Mouse (Mus musculus) limb, embryonic 11.5 days (tissue): Measurements from ENCODE around the gene Pxn. TPM values are rescaled to one million over a fixed set of nuclear protein-coding genes. Genes with fewer than 3 reads are reported as not detected.

ENCODE experiments used
- ATAC-seq: fragments of 200-750 bp; cut with Nextera tagmentation; 2 replicates; pipeline ENCODE4 v1.8.0; 2017; ENCODE audit warnings: low read depth; ENCODE audit not compliant: insufficient number of reproducible peaks, low FRiP score, low TSS enrichment
- DNase-seq: peaks from one replicate; pipeline ENCODE4 v3.0.0-alpha.2; 2015; ENCODE audit warnings: low spot score
- H3K27ac ChIP-seq: fragments of 300-500 bp; sonication (generic); replicated peaks from 2 replicates; pipeline ENCODE4 v1.5.1; 2014; ENCODE audit warnings: low read depth, mild to moderate bottlenecking, low read length
- H3K27me3 ChIP-seq: fragments of 300-500 bp; sonication (generic); 2 replicates; pipeline ENCODE4 v1.6.1; 2014; ENCODE audit warnings: mild to moderate bottlenecking, low read length, mixed read lengths; ENCODE audit not compliant: control insufficient read depth, insufficient read depth
- H3K36me3 ChIP-seq: fragments of 300-500 bp; sonication (generic); 2 replicates; pipeline ENCODE4 v1.6.1; 2014; ENCODE audit warnings: mild to moderate bottlenecking, low read length, moderate library complexity, mixed read lengths; ENCODE audit not compliant: control insufficient read depth, insufficient read depth
- H3K4me1 ChIP-seq: fragments of 300-500 bp; sonication (generic); 2 replicates; pipeline ENCODE4 v1.6.1; 2014; ENCODE audit warnings: low read length, mixed read lengths; ENCODE audit not compliant: control insufficient read depth, insufficient read depth
- H3K4me2 ChIP-seq: fragments of 300-500 bp; sonication (generic); 2 replicates; pipeline ENCODE4 v1.6.1; 2014; ENCODE audit warnings: low read depth, mild to moderate bottlenecking, moderate library complexity; ENCODE audit not compliant: severe bottlenecking
- H3K4me3 ChIP-seq: fragments of 300-500 bp; sonication (generic); 2 replicates; pipeline ENCODE4 v1.5.1; 2014; ENCODE audit warnings: low read depth, low read length
- H3K9ac ChIP-seq: fragments of 300-500 bp; sonication (generic); 2 replicates; pipeline ENCODE4 v1.6.1; 2014; ENCODE audit warnings: mild to moderate bottlenecking, low read length
- H3K9me3 ChIP-seq: fragments of 300-500 bp; sonication (generic); 2 replicates; pipeline ENCODE4 v1.6.1; 2016; ENCODE audit warnings: low read length; ENCODE audit not compliant: control insufficient read depth
- WGBS: fragments of 180-500 bp; shearing (Covaris S2); extraction: QIAGEN DNeasy Blood & Tissue Kit; methylation state at CpG from one replicate; pipeline ENCODE4 v1.1.7; 2014; 5-methylcytosine and 5-hydroxymethylcytosine counted together
- polyA plus RNA-seq: library from polyadenylated mRNA; unstranded; fragments of >200 nt; fragmentation: Nextera tagmentation; extraction: Ambion mirVana; gene quantifications from 2 replicates; pipeline ENCODE4 v1.2.1, GENCODE M21; 2014

Gene Pxn
- polyA plus RNA-seq, 1 experiment from 2014 or later, result 17.7 TPM

DNA sequence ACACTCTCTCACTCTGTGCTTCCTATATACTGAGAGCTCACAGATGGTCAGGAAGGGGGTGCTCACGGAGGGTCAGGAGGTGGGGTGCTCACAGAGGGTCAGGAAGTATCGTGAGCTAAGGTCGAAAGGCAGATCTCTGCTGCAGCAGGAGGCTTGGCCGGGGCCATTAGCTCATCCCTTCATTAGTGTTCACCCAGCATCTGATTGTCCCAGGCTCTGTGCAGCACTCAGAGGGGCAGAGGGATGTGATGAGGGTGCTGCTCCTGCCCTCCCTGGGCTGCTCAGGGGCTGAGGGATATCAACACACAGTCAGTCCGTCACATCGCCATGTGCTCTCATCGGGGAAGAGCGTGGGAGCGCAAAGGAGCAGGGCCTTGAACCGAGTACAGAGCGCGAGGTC, 18.0 kb downstream of the Pxn start:
- H3K4me3 ChIP-seq, result no peak overlapping the region
- no peak overlapping the region; the same call in 1 of the 2 replicates for H3K9ac ChIP-seq
- peak overlapping the region; percentile 68 for H3K27ac ChIP-seq
- no peaks in the 10 kb centered on the region for H3K9me3 ChIP-seq
- DNase-seq (no peak), ATAC-seq (peak; percentile 35; the same call in 1 of the 2 replicates)
- 42% methylated on average over 12 of the region's 12 CpGs for WGBS
- peak overlapping the region; percentile 45; the same call in 1 of the 2 replicates for H3K4me2 ChIP-seq
- H3K36me3 ChIP-seq, result no peaks in the 10 kb centered on the region
- H3K4me1 ChIP-seq, result peaks cover 61% of the 10 kb centered on the region
- H3K27me3 ChIP-seq, result no peaks in the 10 kb centered on the region

GRCm38 (mm10) chr5:115525416-115525815, 18.9 kb downstream of the Pxn start:
- Histone ChIP-seq H3K4me3 (no peak overlapping the region), H3K27ac (no peak overlapping the region), H3K27me3 (no peaks in the 10 kb centered on the region), H3K4me2 (no peak overlapping the region), H3K9ac (no peak overlapping the region), H3K36me3 (no peaks in the 10 kb centered on the region), H3K4me1 (peaks cover 64% of the 10 kb centered on the region), H3K9me3 (no peaks in the 10 kb centered on the region)
- ATAC-seq, result no peak
- 84% methylated on average over 4 of the region's 4 CpGs for WGBS
- no peak for DNase-seq

DNA sequence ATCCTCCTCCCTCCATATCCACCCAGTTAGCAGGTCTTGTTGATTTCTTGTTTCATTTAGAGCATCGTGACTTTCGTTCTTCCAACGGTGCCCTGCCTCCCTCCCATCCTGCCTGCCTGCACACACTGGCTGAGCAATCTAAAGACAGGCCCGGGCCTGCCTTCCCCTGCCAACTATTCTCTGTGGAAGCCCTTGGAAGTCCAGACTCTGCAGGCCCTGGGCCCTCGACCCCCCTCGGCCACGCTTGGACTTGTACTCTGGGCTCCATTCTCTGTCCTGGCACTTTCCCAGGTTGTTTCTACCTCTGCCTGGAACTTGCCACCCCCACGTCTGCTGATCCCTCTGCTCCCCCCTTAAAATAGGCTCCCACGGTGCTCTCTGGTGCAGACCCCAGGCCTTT, 19.5 kb downstream of the Pxn start:
- Histone ChIP-seq H3K4me3 (no peak overlapping the region), H3K27ac (peak overlapping the region; percentile 42; the same call in 1 of the 2 replicates), H3K9ac (no peak overlapping the region; the same call in 1 of the 2 replicates), H3K9me3 (no peaks in the 10 kb centered on the region), H3K27me3 (no peaks in the 10 kb centered on the region), H3K4me2 (no peak overlapping the region), H3K36me3 (no peaks in the 10 kb centered on the region), H3K4me1 (peaks cover 62% of the 10 kb centered on the region)
- no peak for DNase-seq
- no peak for ATAC-seq
- WGBS, result 83% methylated on average over 9 of the region's 9 CpGs

DNA sequence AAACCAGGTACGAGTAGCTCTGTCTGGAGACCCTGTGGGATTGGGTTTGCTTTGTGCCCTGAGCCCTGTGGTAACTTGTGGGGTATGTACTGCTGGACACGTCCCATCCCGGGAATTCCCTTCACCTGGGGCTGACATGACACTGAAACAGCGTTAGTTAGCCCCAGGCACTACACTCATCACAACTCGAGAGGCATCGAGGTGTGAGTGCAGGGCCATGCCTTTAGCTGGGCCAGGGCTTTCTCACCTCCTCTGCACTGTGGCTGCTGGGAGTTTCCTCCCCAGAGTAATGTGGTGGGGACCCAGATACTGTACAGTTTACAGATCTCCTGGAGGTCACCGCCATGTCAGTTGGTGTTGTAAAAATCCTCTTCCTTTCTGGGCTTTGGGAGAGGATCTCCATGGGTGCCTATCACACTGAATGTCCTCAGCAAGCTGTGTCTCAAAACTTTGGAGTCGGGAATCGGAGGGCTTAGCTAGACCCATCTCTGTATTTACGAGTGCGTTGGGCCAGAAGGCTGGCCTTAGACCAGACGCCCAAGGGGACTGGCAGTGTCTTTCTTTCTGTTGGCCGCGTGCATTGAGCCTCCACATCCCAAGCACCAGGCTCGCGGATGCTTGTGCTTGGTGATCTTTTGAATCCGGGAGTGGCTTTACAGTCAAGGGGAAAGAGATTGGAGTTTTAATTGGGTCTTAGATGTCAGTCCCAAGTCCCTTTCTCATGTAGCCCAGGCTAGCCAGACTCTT, 20.2 kb downstream of the Pxn start:
- peak overlapping the region; percentile 42; the same call in 1 of the 2 replicates for H3K27ac ChIP-seq
- WGBS, result 88% methylated on average over 17 of the region's 17 CpGs
- H3K27me3 ChIP-seq, result no peaks in the 10 kb centered on the region
- ATAC-seq, result no peak
- no peak overlapping the region for H3K4me2 ChIP-seq
- peaks cover 67% of the 10 kb centered on the region for H3K4me1 ChIP-seq
- H3K9ac ChIP-seq, result no peak overlapping the region; the same call in 1 of the 2 replicates
- no peaks in the 10 kb centered on the region for H3K36me3 ChIP-seq
- H3K9me3 ChIP-seq, result no peaks in the 10 kb centered on the region
- H3K4me3 ChIP-seq, result no peak overlapping the region
- DNase-seq, result no peak

GRCm38 (mm10) chr5:115528128-115528527, 21.7 kb downstream of the Pxn start:
- no peak overlapping the region for H3K27ac ChIP-seq
- DNase-seq (no peak), ATAC-seq (no peak)
- H3K9ac ChIP-seq, result no peak overlapping the region
- no peak overlapping the region for H3K4me2 ChIP-seq
- peaks cover 64% of the 10 kb centered on the region for H3K4me1 ChIP-seq
- H3K4me3 ChIP-seq, result no peak overlapping the region
- H3K9me3 ChIP-seq, result no peaks in the 10 kb centered on the region
- no peaks in the 10 kb centered on the region for H3K36me3 ChIP-seq
- WGBS, result 89% methylated on average over 5 of the region's 5 CpGs
- no peaks in the 10 kb centered on the region for H3K27me3 ChIP-seq

DNA sequence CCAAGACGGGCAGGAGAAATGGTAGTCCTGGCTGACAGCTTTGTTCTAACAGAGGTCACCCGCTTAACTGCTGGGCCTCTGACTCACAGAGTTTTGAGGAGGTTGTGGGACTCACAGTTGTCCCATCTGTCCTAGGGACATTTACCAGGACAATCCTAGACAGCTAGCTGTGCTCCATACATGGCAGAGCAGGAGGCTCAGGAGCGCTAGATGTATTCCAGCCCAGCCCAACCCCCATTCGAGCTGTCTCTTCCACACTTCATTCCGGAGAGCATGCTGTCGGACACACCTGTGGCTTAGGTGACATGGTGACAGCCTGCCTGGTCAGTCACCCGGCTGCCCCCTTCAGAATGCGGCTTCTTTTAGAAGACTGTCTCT, 22.9 kb downstream of the Pxn start:
- H3K4me3 ChIP-seq, result no peak overlapping the region
- whole genome bisulfite sequencing, result 68% methylated on average over 8 of the region's 8 CpGs
- no peaks in the 10 kb centered on the region for H3K27me3 ChIP-seq
- H3K9ac ChIP-seq, result no peak overlapping the region
- no peak overlapping the region for H3K27ac ChIP-seq
- ATAC-seq (no peak), DNase-seq (no peak)
- H3K9me3 ChIP-seq, result no peaks in the 10 kb centered on the region
- peaks cover 64% of the 10 kb centered on the region for H3K4me1 ChIP-seq
- no peak overlapping the region for H3K4me2 ChIP-seq
- H3K36me3 ChIP-seq, result no peaks in the 10 kb centered on the region

DNA sequence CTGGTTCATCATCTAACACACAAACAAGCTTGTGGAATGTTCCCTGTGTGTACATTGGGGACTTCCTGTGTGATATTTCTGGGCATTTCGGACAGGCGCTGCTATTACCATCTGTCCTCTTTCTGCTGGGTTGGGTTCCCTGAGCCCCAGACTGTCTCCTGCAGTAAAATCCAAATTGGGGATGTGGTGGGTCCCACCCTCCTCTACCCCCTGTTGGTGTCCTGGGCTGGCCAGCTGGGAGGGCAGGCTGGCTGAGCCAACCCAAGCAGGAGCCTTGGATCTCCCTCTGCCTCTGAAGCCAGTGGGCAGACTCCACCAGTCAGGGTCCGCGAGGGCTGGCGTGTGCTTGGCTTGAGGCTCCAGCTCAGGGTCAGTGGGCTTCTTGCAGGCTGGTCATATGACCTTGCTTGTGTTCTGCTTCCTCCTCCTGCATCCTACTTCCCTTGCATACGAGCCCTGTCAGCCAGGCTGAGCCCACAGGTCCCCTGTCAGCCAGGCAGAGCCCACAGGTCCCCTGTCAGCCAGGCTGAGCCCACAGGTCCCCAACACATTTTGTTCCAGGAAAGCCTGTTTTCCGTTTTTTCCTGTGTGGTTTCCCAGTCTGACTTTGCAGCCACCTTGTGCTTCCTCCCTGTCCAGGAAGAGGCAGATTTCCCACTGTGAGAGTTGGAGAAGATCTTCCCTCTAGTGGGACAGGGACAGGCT, 23.4 kb downstream of the Pxn start:
- Histone ChIP-seq H3K36me3 (no peaks in the 10 kb centered on the region), H3K9ac (no peak overlapping the region), H3K4me1 (peaks cover 64% of the 10 kb centered on the region), H3K9me3 (no peaks in the 10 kb centered on the region), H3K4me3 (no peak overlapping the region), H3K27ac (peak overlapping the region; percentile 65), H3K27me3 (no peaks in the 10 kb centered on the region), H3K4me2 (no peak overlapping the region)
- no peak for DNase-seq
- WGBS, result 70% methylated on average over 7 of the region's 7 CpGs
- no peak for ATAC-seq

- no peaks in the 10 kb centered on the region for H3K27me3 ChIP-seq
- peaks cover 64% of the 10 kb centered on the region for H3K4me1 ChIP-seq
- H3K9ac ChIP-seq, result no peak overlapping the region
- H3K9me3 ChIP-seq, result no peaks in the 10 kb centered on the region
- no peak for ATAC-seq
- H3K4me3 ChIP-seq, result no peak overlapping the region
- no peak for DNase-seq
- no peaks in the 10 kb centered on the region for H3K36me3 ChIP-seq
- WGBS, result 61% methylated on average over 8 of the region's 8 CpGs
- H3K27ac ChIP-seq, result peak overlapping the region; percentile 65
- H3K4me2 ChIP-seq, result no peak overlapping the region
Observed at GRCm38 (mm10) chr5:115530447-115530809, 24.0 kb downstream of the Pxn start.
